Mouse (Mus musculus) spleen, adult 2 months (tissue): ENCODE data around the gene Ngp. TPM values are rescaled to one million over a fixed set of nuclear protein-coding genes. Genes with fewer than 3 reads are reported as not detected.
"Not testable (repeated sequence)": the region's sequence is repeated elsewhere in the genome, so short reads cannot be mapped to it uniquely, and the experiment has no call there.

Experiments
- DNase-seq, 2 experiments: peaks; one replicate each; pipeline versions ENCODE4 v3.0.0 to v3.0.0-alpha.2; 2012 to 2021; ENCODE audit warnings: low spot score in 2 of 2, low read depth in 1 of 2
- H3K27ac ChIP-seq: fragments of 200-500 bp; 2 replicates; pipeline ENCODE4 v1.5.1; 2012; ENCODE audit warnings: low read length, inconsistent platforms; ENCODE audit not compliant: insufficient read depth
- H3K27me3 ChIP-seq: fragments of 200-500 bp; 2 replicates; pipeline ENCODE4 v1.6.1; 2012; ENCODE audit warnings: mild to moderate bottlenecking, moderate library complexity, low read length, inconsistent platforms; ENCODE audit not compliant: control insufficient read depth, insufficient read depth
- H3K36me3 ChIP-seq: fragments of 200-500 bp; 2 replicates; pipeline ENCODE4 v1.6.1; 2012; ENCODE audit warnings: mild to moderate bottlenecking, low read length, inconsistent platforms; ENCODE audit not compliant: control insufficient read depth, insufficient read depth
- H3K4me1 ChIP-seq: fragments of 200-500 bp; 2 replicates; pipeline ENCODE4 v1.6.1; 2011; ENCODE audit warnings: inconsistent platforms; ENCODE audit not compliant: control insufficient read depth, insufficient read depth, insufficient read length
- H3K4me3 ChIP-seq: fragments of 200-500 bp; 2 replicates; pipeline ENCODE4 v1.5.1; 2011; ENCODE audit warnings: mild to moderate bottlenecking, inconsistent platforms; ENCODE audit not compliant: insufficient read depth, insufficient read length; ENCODE audit errors: extremely low read depth
- CTCF ChIP-seq: fragments of 200-500 bp; IDR thresholded peaks from 2 replicates; pipeline ENCODE4 v1.5.1; 2011; ENCODE audit warnings: mild to moderate bottlenecking, inconsistent platforms; ENCODE audit not compliant: insufficient read depth, insufficient read length, insufficient replicate concordance; ENCODE audit errors: extremely low read depth
- POLR2A ChIP-seq: fragments of 200-500 bp; IDR thresholded peaks from 2 replicates; pipeline ENCODE4 v1.6.1; 2011; ENCODE audit warnings: low read depth, low read length, inconsistent platforms
- WGBS: fragments of 180-500 bp; shearing (Covaris S2); methylation state at CpG from one replicate; pipeline ENCODE4 v1.1.7; 2018; 5-methylcytosine and 5-hydroxymethylcytosine counted together
- polyA plus RNA-seq: library from polyadenylated mRNA; depleted of rRNA; stranded (reverse); fragments of >200 nt; gene quantifications from 2 replicates; pipeline ENCODE4 v1.2.3, GENCODE M21; 2012

Gene Ngp
- polyA plus RNA-seq, 1 experiment, result 71.8 TPM

- peaks cover 68% of the 10 kb centered on the region for H3K36me3 ChIP-seq
- 89% methylated on average over 7 of the region's 7 CpGs for WGBS
- no peaks in the 10 kb centered on the region for H3K4me1 ChIP-seq
- H3K4me3 ChIP-seq, result no peak overlapping the region
- no peak for DNase-seq
- H3K27ac ChIP-seq, result no peak overlapping the region
- H3K27me3 ChIP-seq, result no peaks in the 10 kb centered on the region
- TF ChIP-seq CTCF, result no peak
- no peak for TF ChIP-seq POLR2A
These were observed 35.1 kb upstream of the Ngp start for GRCm38 (mm10) chr9:110384369-110384929.

GRCm38 (mm10) chr9:110388011-110388410, 31.5 kb upstream of the Ngp start:
- no peak overlapping the region for H3K4me3 ChIP-seq
- WGBS, result 96% methylated on average over 7 of the region's 7 CpGs
- no peak for TF ChIP-seq POLR2A
- no peak for TF ChIP-seq CTCF

GRCm38 (mm10) chr9:110390843-110391242, 28.7 kb upstream of the Ngp start:
- H3K27me3 ChIP-seq, result no peaks in the 10 kb centered on the region
- 87% methylated on average over 3 of the region's 3 CpGs for WGBS
- no peak overlapping the region for H3K27ac ChIP-seq
- H3K4me3 ChIP-seq, result no peak overlapping the region
- peaks cover 56% of the 10 kb centered on the region for H3K36me3 ChIP-seq
- no peak for TF ChIP-seq POLR2A
- TF ChIP-seq CTCF, result no peak
- no peaks in the 10 kb centered on the region for H3K4me1 ChIP-seq
- DNase-seq, result no peak

More at GRCm38 (mm10) chr9:110388011-110388410, 31.5 kb upstream of the Ngp start:
- DNase-seq, result no peak
- Histone ChIP-seq H3K27ac (no peak overlapping the region), H3K36me3 (peaks cover 70% of the 10 kb centered on the region), H3K27me3 (no peaks in the 10 kb centered on the region), H3K4me1 (no peaks in the 10 kb centered on the region)

GRCm38 (mm10) chr9:110393295-110393694, 26.3 kb upstream of the Ngp start:
- Histone ChIP-seq H3K27me3 (no peaks in the 10 kb centered on the region), H3K27ac (no peak overlapping the region), H3K36me3 (peaks cover 37% of the 10 kb centered on the region)

GRCm38 (mm10) chr9:110400650-110401049, 18.9 kb upstream of the Ngp start:
- Histone ChIP-seq H3K4me3 (no peak overlapping the region), H3K4me1 (no peaks in the 10 kb centered on the region), H3K27ac (no peak overlapping the region), H3K36me3 (peaks cover 1% of the 10 kb centered on the region; the same call in 1 of the 2 replicates), H3K27me3 (no peaks in the 10 kb centered on the region)
- no peak for TF ChIP-seq CTCF
- no peak for TF ChIP-seq POLR2A
- 86% methylated on average over 5 of the region's 5 CpGs for WGBS
- no peak for DNase-seq

More at GRCm38 (mm10) chr9:110393295-110393694, 26.3 kb upstream of the Ngp start:
- DNase-seq, result no peak
- TF ChIP-seq CTCF (no peak), POLR2A (no peak)
- Histone ChIP-seq H3K4me3 (no peak overlapping the region), H3K4me1 (no peaks in the 10 kb centered on the region)
- WGBS, result 91% methylated on average over 4 of the region's 4 CpGs

- H3K27me3 ChIP-seq, result no peaks in the 10 kb centered on the region
- 96% methylated on average over 2 of the region's 2 CpGs for WGBS
- H3K27ac ChIP-seq, result no peak overlapping the region
- no peak for TF ChIP-seq POLR2A
- no peak for TF ChIP-seq CTCF
- H3K4me3 ChIP-seq, result no peak overlapping the region
- no peak for DNase-seq
- H3K4me1 ChIP-seq, result peaks cover 5% of the 10 kb centered on the region; the same call in 1 of the 2 replicates
- no peaks in the 10 kb centered on the region for H3K36me3 ChIP-seq
These were observed 16.8 kb upstream of the Ngp start for GRCm38 (mm10) chr9:110402731-110403130.

- H3K36me3 ChIP-seq, H3K4me3 ChIP-seq, DNase-seq, H3K27ac ChIP-seq, H3K27me3 ChIP-seq, H3K4me1 ChIP-seq: not testable (repeated sequence)
- 86% methylated on average over 4 of the region's 4 CpGs for WGBS
These were observed 16.3 kb upstream of the Ngp start for GRCm38 (mm10) chr9:110403240-110403639.
